Mouse (Mus musculus) lung, postnatal 0 days (tissue): ENCODE measurements around the gene Nat8f6. TPM values are rescaled to one million over a fixed set of nuclear protein-coding genes. Genes with fewer than 3 reads are reported as not detected.

Experiments
- ATAC-seq: fragments of 200-750 bp; cut with Nextera tagmentation; 2 replicates; pipeline ENCODE4 v1.8.0; 2017; ENCODE audit warnings: moderate library complexity
- DNase-seq: peaks from one replicate; pipeline ENCODE4 v3.0.0-alpha.2; 2016; ENCODE audit warnings: low spot score
- H3K27ac ChIP-seq: fragments of 300-500 bp; sonication (generic); 2 replicates; pipeline ENCODE4 v1.5.1; 2014; ENCODE audit warnings: antibody characterized with exemption, mild to moderate bottlenecking, low read length, mixed read lengths
- H3K27me3 ChIP-seq: fragments of 300-500 bp; sonication (generic); replicated peaks from 2 replicates; pipeline ENCODE4 v1.6.1; 2014; ENCODE audit warnings: low read length, mixed read lengths; ENCODE audit not compliant: insufficient read depth
- H3K36me3 ChIP-seq: fragments of 300-500 bp; sonication (generic); 2 replicates; pipeline ENCODE4 v1.6.1; 2014; ENCODE audit warnings: low read length, mixed read lengths; ENCODE audit not compliant: insufficient read depth
- H3K4me1 ChIP-seq: fragments of 300-500 bp; sonication (generic); 2 replicates; pipeline ENCODE4 v1.6.1; 2014; ENCODE audit warnings: antibody characterized with exemption, low read depth, low read length, mixed read lengths; ENCODE audit not compliant: insufficient read depth
- H3K4me2 ChIP-seq: fragments of 300-500 bp; sonication (generic); replicated peaks from 2 replicates; pipeline ENCODE4 v1.6.1; 2014; ENCODE audit warnings: low read depth, mild to moderate bottlenecking, low read length, moderate library complexity, mixed read lengths
- H3K4me3 ChIP-seq: fragments of 300-500 bp; sonication (generic); 2 replicates; pipeline ENCODE4 v1.5.1; 2014; ENCODE audit warnings: low read depth, low read length
- H3K9ac ChIP-seq: fragments of 300-500 bp; sonication (generic); replicated peaks from 2 replicates; pipeline ENCODE4 v1.6.1; 2014; ENCODE audit warnings: low read depth, mild to moderate bottlenecking
- H3K9me3 ChIP-seq: fragments of 300-500 bp; sonication (generic); 2 replicates; pipeline ENCODE4 v1.6.1; 2016; ENCODE audit warnings: low read length, mixed read lengths
- CTCF ChIP-seq: IDR thresholded peaks from 2 replicates; pipeline ENCODE4 v1.5.1; 2016; ENCODE audit warnings: antibody characterized with exemption, mild to moderate bottlenecking
- EP300 ChIP-seq: IDR thresholded peaks from 2 replicates; pipeline ENCODE4 v1.6.1; 2016; ENCODE audit warnings: antibody characterized with exemption, mild to moderate bottlenecking, control low read depth
- WGBS: fragments of 180-500 bp; shearing (Covaris S2); extraction: QIAGEN DNeasy Blood & Tissue Kit; methylation state at CpG from one replicate; pipeline ENCODE4 v1.1.7; 2014; 5-methylcytosine and 5-hydroxymethylcytosine counted together
- polyA plus RNA-seq: library from polyadenylated mRNA; unstranded; fragments of >200 nt; fragmentation: Nextera tagmentation; extraction: Ambion mirVana; gene quantifications from 2 replicates; pipeline ENCODE4 v1.2.1, GENCODE M21; 2015

The Nat8f6 gene
- polyA plus RNA-seq, 1 experiment from 2014 or later: not detected

GRCm38 (mm10) chr6:85863840-85864239 lies 43.1 kb upstream of the Nat8f6 start:
- WGBS: 79% methylated on average over 2 of the region's 2 CpGs
- H3K9me3 ChIP-seq: no peaks in the 10 kb centered on the region
- H3K27me3 ChIP-seq: no peaks in the 10 kb centered on the region
- H3K9ac ChIP-seq: no peak overlapping the region
- no peak for ATAC-seq
- no peak overlapping the region for H3K27ac ChIP-seq
- TF ChIP-seq CTCF (no peak), EP300 (no peak)
- DNase-seq: no peak
- no peaks in the 10 kb centered on the region for H3K4me1 ChIP-seq
- no peak overlapping the region for H3K4me2 ChIP-seq
- H3K36me3 ChIP-seq: no peaks in the 10 kb centered on the region
- H3K4me3 ChIP-seq: no peak overlapping the region

GRCm38 (mm10) chr6:85863136-85863535 lies 42.4 kb upstream of the Nat8f6 start:
- H3K4me3 ChIP-seq: no peak overlapping the region
- no peak overlapping the region for H3K27ac ChIP-seq
- H3K9me3 ChIP-seq: no peaks in the 10 kb centered on the region
- H3K4me1 ChIP-seq: no peaks in the 10 kb centered on the region
- H3K9ac ChIP-seq: no peak overlapping the region
- DNase-seq (no peak), ATAC-seq (no peak)
- no peak for TF ChIP-seq CTCF
- TF ChIP-seq EP300: no peak
- no peaks in the 10 kb centered on the region for H3K27me3 ChIP-seq
- no peak overlapping the region for H3K4me2 ChIP-seq
- no peaks in the 10 kb centered on the region for H3K36me3 ChIP-seq
- 80% methylated on average over 2 of the region's 2 CpGs for WGBS

- H3K4me2 ChIP-seq: no peak overlapping the region
Measured at GRCm38 (mm10) chr6:85862565-85862964, 41.8 kb upstream of the Nat8f6 start.

GRCm38 (mm10) chr6:85861247-85861646 lies 40.5 kb upstream of the Nat8f6 start:
- WGBS: 78% methylated on average over 3 of the region's 3 CpGs
- no peaks in the 10 kb centered on the region for H3K9me3 ChIP-seq

More at GRCm38 (mm10) chr6:85862565-85862964, 41.8 kb upstream of the Nat8f6 start:
- no peak overlapping the region for H3K27ac ChIP-seq
- no peaks in the 10 kb centered on the region for H3K27me3 ChIP-seq
- no peak overlapping the region for H3K9ac ChIP-seq
- TF ChIP-seq CTCF (no peak), EP300 (no peak)
- H3K36me3 ChIP-seq: no peaks in the 10 kb centered on the region
- ATAC-seq (no peak), DNase-seq (no peak)
- H3K4me1 ChIP-seq: no peaks in the 10 kb centered on the region
- H3K4me3 ChIP-seq: no peak overlapping the region
- 77% methylated on average over 3 of the region's 3 CpGs for WGBS
- H3K9me3 ChIP-seq: no peaks in the 10 kb centered on the region

GRCm38 (mm10) chr6:85856194-85856678 lies 35.5 kb upstream of the Nat8f6 start:
- Histone ChIP-seq H3K27me3 (no peaks in the 10 kb centered on the region), H3K4me3 (no peak overlapping the region), H3K9me3 (no peaks in the 10 kb centered on the region), H3K9ac (no peak overlapping the region), H3K36me3 (no peaks in the 10 kb centered on the region), H3K27ac (no peak overlapping the region), H3K4me2 (no peak overlapping the region), H3K4me1 (no peaks in the 10 kb centered on the region)
- DNase-seq (peak; percentile 13), ATAC-seq (peak; percentile 62)
- TF ChIP-seq EP300 (no peak), CTCF (no peak)
- WGBS: 80% methylated on average over 1 of the region's 1 CpGs

More at GRCm38 (mm10) chr6:85861247-85861646, 40.5 kb upstream of the Nat8f6 start:
- H3K4me1 ChIP-seq: no peaks in the 10 kb centered on the region
- no peak for ATAC-seq
- no peak for DNase-seq
- TF ChIP-seq EP300 (no peak), CTCF (no peak)
- H3K4me2 ChIP-seq: no peak overlapping the region
- no peak overlapping the region for H3K4me3 ChIP-seq
- H3K27me3 ChIP-seq: no peaks in the 10 kb centered on the region
- H3K36me3 ChIP-seq: no peaks in the 10 kb centered on the region
- H3K9ac ChIP-seq: no peak overlapping the region
- no peak overlapping the region for H3K27ac ChIP-seq

GRCm38 (mm10) chr6:85853481-85853880 lies 32.7 kb upstream of the Nat8f6 start:
- DNase-seq: no peak
- no peaks in the 10 kb centered on the region for H3K27me3 ChIP-seq
- TF ChIP-seq EP300: no peak
- no peak for TF ChIP-seq CTCF
- ATAC-seq: no peak
- H3K9me3 ChIP-seq: no peaks in the 10 kb centered on the region
- 75% methylated on average over 3 of the region's 3 CpGs for WGBS
- no peaks in the 10 kb centered on the region for H3K4me1 ChIP-seq
- H3K9ac ChIP-seq: no peak overlapping the region
- H3K27ac ChIP-seq: no peak overlapping the region
- H3K4me2 ChIP-seq: no peak overlapping the region
- H3K36me3 ChIP-seq: no peaks in the 10 kb centered on the region
- H3K4me3 ChIP-seq: no peak overlapping the region
